Mouse (Mus musculus) kidney, postnatal 14 days (tissue): ENCODE measurements at regions not wholly inside any gene's neighbourhood (a gene's known extent, or its start where the extent isn't known, plus 50 kb on each side); places are given as distances from the start of the nearest gene placed in this dataset.
"Not testable (repeated sequence)": the region's sequence is repeated elsewhere in the genome, so short reads cannot be mapped to it uniquely, and the experiment has no call there.

ENCODE experiments used
- DNase-seq: peaks from one replicate; pipeline ENCODE4 v3.0.0; 2022; ENCODE audit warnings: mixed read lengths

DNA sequence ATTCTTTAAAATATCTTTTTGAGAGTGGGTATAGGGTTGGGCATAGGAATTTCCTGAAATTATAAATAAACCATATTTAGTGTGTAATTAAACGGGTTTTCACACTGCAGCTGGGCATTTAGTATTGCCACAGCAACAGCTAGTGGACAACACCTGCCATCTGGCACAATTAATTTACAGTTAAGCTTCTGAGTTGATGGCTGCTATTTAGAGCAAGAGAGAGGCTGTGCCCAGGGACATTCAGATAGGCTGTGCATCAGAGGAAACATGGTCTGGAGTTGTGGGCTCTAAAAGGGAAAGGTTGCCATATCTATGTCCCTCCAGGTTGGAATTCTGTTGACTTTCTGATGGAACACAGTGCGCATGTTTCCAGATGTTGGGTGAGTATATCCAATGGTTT is 227.1 kb downstream of the Pth2r start:
- no peak for DNase-seq

DNA sequence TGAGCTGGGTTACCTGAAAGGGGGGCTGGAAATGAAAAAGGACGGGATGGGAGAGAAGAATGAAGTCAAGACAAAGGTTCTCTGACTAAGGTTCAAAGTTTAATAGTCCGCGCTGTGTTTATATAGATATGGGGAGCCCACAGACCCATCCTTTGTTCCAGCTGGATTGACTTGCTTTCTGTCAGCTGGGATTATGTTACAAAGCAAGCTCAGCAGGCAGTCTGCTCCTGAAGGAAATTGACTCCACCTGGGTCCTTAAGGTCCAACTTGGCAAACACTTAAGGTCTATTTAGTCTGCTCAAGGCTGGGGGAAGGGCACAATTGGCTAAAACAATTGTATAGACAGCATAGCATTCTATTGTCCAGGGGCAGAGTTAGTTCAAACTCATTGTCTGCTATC is 253.8 kb downstream of the Pth2r start:
- DNase-seq = no peak

GRCm38 (mm10) chr1:65538509-65538908 is 256.7 kb downstream of the Pth2r start:
- DNase-seq = no peak

DNA sequence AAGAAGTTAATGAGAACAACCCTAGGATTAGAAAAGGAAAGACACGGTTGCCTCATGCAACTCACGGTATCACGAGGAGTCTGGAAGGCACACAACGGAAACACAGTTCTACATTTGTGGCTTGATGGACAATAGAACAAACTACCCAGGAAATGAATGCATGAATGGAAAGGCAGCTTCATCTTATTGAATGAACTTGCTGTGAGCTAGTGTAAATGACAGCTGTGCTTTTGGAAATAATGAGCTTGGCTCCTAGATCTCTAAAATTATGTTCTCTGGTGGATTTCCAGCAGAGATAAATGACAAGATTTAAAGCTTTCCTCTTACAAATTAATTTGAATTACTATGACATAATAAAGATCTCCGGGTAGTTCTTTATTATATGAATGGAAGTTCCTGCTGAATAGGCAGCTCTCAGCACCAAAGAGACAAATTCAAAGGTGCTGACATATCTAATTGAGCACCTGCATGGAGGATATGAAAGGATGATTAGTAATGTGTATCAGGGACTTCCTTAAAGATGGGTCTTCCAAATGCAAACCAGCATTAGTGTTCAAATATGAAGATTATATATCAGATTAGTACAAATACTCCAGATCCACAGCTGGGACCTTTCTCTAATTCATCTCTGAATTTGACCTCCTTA is 262.5 kb downstream of the Pth2r start:
- DNase-seq = no peak

DNA sequence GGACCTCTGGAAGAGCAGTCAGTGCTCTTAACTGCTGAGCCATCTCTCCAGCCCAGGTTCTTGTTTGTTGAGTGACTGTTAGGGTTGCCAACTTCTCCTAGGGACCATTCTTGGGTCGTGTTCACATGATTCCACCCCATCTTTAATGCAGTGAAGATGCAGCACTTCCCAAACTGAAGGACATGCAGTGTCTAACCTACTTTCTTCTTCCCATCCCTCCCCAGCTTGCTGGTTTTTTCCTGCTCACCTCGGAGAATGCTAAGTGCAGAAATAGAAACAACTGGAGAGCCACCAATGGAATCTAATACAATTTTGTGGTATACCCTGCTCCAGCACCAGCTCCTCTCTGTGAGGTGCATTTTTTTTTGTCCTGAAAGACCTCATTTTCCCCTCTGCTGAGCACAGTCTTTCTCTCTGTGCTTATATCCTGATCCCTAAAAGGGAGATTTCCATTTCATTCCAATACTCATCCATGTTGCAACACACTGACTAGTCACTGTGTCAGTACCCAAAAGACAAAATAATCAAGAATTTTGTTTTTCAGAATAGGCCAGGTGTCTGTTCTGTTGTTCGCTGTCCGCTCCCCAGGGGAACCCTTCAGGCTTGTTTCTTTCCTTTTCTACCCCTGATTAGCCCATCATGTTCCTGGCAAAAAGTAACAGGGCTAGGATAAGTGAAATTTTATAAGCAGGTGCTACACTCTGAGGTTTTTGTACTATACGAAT is 263.6 kb downstream of the Pth2r start:
- no peak for DNase-seq

GRCm38 (mm10) chr1:65548830-65549229 is 267.0 kb downstream of the Pth2r start:
- DNase-seq = no peak

GRCm38 (mm10) chr1:65587402-65587801 is 305.5 kb downstream of the Pth2r start:
- no peak for DNase-seq

DNA sequence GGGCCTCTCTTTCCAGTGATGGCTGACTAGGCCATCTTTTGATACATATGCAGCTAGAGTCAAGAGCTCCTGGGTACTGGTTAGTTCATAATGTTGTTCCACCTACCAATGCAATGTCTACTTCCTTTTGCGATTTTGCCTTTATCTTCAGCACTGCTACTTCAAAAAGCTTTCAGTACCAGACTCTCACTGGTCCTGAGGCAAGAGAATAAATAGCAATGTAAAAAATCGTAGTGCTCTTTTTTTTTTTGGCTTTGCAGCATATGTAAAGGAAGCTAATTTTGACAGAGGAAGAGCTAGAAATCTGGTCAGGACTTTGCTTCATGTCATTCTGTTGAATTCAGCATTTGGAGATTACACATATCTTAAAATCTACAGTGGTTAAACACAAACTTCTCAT is 291.0 kb upstream of the Crygf start:
- DNase-seq = no peak

DNA sequence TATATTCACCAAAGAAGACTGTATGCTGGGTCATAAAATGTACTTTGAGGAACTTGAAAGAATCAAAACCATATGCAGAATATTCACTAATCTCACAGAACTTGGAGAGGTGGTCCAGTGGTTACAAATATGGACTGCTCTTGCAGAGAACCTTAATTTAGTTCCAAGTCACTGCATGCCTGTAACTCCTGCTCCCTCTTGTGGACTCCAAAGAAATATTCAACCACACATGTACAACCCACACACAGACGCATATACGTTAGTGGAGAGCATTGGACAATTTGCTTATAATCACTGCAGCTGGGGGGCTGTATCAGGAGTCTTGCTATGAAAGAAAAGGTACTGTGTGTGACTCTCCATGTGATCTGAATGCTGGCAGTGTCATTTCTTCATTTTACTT is 271.9 kb upstream of the Crygf start:
- no peak for DNase-seq

- DNase-seq = no peak
Measured at GRCm38 (mm10) chr1:65681960-65682359, 244.4 kb upstream of the Crygf start.

- no peak for DNase-seq
Measured at GRCm38 (mm10) chr1:65687322-65687721, 239.0 kb upstream of the Crygf start.

DNA sequence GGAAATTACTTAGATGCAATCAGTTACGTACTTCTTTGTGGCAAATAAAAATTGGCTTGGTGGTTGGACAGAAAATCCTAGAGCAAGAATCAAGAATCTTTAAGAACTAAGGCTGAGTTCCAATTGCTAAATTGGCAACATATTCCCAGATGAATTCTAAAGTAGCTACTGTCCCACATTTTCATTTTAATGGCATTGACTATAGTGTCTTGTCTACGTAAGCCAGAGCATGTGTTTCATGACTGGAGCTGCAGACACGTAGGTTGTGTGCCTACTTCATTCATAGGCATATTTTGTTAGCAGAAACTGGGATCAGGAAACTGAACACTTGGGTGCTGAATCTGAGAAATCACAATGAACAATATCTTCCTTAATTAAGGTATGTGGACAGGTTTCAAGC is 196.1 kb upstream of the Crygf start:
- DNase-seq = no peak

DNA sequence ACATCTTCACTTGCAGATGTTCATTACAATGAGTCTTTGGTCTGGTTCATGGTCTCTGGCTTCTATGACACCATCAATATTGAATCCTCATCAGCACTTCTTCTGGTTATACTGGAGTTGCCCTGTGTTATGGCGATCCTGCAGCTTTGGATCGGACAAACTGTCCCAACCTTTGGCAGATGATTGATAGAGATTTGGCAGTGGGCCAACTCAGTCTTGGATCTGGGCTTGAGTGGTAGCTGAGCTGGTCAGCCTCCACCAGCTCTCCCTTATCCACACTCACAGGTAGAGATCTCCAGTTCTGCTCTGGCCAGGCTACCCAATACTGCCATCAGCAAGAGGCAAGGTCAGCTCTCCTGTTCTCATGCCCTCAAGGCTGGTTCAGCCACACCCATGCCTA is 168.4 kb upstream of the Crygf start:
- peak; percentile 36 for DNase-seq

GRCm38 (mm10) chr1:65761141-65761540 is 165.2 kb upstream of the Crygf start:
- no peak for DNase-seq

DNA sequence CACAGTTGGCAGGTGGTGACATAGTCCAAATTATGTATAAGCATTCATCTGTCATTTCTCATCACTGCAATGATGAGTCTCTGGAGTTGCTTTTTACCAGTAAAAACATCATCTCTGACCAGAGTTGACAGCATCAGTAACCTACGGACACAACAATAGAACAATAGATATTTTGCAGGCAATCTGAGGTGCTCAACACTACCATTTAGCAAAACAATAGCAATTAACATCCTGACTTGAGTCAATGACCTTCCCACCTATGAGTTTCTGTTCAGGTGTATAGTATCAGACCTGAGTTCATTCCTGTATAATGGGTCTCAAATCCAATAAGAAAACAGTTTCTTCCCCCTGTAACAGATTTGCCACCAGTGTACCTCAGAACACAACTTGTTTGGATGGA is 126.1 kb upstream of the Crygf start:
- no peak for DNase-seq

DNA sequence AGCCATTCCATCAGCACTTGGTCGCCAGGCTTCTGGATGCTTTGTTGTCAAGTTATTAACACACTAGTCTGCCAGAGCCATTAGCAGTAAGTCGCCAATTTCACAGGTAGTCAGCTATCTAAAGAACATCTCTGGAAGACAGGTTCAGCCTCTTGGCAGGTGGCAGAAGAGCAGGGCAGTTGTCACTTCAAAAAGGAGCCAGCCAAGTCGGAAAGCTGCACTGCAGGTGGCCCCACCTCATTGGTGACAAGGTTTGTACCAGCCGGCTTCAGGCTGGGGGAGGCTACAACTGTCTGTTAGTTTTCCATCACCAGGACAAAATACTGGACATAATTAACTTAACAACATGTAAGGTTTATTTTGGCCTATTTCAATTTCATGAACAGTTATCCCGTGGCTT is 105.5 kb upstream of the Crygf start:
- no peak for DNase-seq

DNA sequence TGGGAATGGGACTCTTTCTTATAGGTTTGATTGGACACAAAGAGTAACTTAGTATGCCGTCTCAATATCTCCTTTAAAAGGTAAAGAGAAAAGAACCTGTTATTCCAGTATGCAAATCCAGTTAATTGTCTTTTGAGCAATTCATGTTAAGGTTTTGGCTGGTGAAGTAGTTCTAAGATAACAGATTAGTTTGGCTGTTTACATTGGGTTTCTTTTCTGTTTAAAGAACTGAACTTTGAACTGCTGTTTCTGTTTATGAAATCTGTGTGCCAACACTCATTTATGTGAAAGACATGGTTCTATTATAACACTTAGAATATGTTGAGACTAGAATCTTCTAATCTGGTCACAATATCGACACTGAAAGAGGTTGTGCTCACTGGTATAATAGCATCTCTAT is 85.2 kb upstream of the Crygf start:
- no peak for DNase-seq

DNA sequence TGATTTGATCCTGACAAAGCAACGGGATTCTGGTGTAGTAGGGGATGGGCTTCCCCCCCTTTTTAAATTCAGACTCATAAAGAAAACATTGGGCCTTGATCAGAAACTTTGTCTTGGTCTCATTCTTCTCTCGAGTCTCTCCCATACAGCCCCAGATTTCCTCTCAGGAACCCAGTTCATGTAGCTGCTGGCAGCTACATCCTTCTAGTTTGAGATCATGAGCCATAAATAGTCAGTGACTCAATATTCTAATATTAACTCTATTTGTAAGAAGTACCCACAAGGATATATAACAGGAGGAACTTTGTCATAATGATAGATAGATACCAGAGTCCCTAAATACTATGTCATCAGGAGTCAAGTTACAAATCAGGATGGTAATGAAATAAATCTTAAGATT is 79.3 kb upstream of the Crygf start:
- no peak for DNase-seq

DNA sequence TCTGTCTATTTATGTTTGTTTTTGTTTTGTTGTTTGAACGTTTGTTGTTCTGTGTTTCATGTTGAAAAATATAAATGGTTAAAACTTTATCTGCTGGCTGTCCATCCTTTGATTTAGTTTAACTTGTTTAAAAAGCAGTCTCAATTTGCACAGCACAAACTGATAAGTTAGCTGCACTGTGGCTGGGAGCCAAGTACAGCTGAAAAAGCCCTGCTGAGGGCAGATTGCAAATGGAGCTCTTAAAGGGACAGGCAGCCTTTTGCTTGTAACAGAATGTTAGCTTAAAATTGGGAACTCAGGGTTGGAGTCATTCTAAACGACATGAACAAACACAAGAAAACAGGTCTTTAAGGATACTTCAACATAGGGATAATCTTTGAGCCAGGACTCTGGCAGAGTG is 52.6 kb upstream of the Crygf start:
- DNase-seq = not testable (repeated sequence)
